Mouse (Mus musculus): ENCODE results near the gene Btaf1.
"Not testable (repeated sequence)": the region's sequence is repeated elsewhere in the genome, so short reads cannot be mapped to it uniquely, and the experiment has no call there.

Gene Btaf1

GRCm38 (mm10) chr19:36922936-36923335, 2.9 kb upstream of the Btaf1 start:
- DNase-seq: no peak

GRCm38 (mm10) chr19:36926553-36927236, 816 bp downstream of the Btaf1 start:
- DNase-seq: no peak

- no peak for DNase-seq
Measured at GRCm38 (mm10) chr19:36927800-36928361, 2.0 kb downstream of the Btaf1 start.

GRCm38 (mm10) chr19:36929816-36930215, 3.9 kb downstream of the Btaf1 start:
- DNase-seq: no peak

- no peak for DNase-seq
Measured at GRCm38 (mm10) chr19:36932097-36932496, 6.2 kb downstream of the Btaf1 start.

GRCm38 (mm10) chr19:36932613-36933012, 6.7 kb downstream of the Btaf1 start:
- DNase-seq: no peak

GRCm38 (mm10) chr19:36936285-36936684, 10.4 kb downstream of the Btaf1 start:
- no peak for DNase-seq

GRCm38 (mm10) chr19:36938008-36938407, 12.1 kb downstream of the Btaf1 start:
- no peak for DNase-seq

- DNase-seq: no peak
Measured at GRCm38 (mm10) chr19:36940064-36940463, 14.2 kb downstream of the Btaf1 start.

- DNase-seq: no peak
Measured at GRCm38 (mm10) chr19:36953637-36954206, 27.8 kb downstream of the Btaf1 start.

- DNase-seq: peak; percentile 14
Measured at GRCm38 (mm10) chr19:36958331-36958730, 32.5 kb downstream of the Btaf1 start.

- no peak for DNase-seq
Measured at GRCm38 (mm10) chr19:36961320-36961719, 35.4 kb downstream of the Btaf1 start.

GRCm38 (mm10) chr19:36962544-36963260, 36.8 kb downstream of the Btaf1 start:
- DNase-seq: not testable (repeated sequence)

GRCm38 (mm10) chr19:37004557-37004956, 78.7 kb downstream of the Btaf1 start:
- DNase-seq: no peak

- DNase-seq: no peak
Measured at GRCm38 (mm10) chr19:37009878-37010281, 84.0 kb downstream of the Btaf1 start.

- DNase-seq: no peak
Measured at GRCm38 (mm10) chr19:37013461-37013860, 87.6 kb downstream of the Btaf1 start.

- DNase-seq: no peak
Measured at GRCm38 (mm10) chr19:37014173-37014939, 88.5 kb downstream of the Btaf1 start.

GRCm38 (mm10) chr19:37016890-37017289, 91.0 kb downstream of the Btaf1 start:
- no peak for DNase-seq

- DNase-seq: peak; percentile 66
Measured at GRCm38 (mm10) chr19:37018411-37018810, 92.5 kb downstream of the Btaf1 start.

GRCm38 (mm10) chr19:37018931-37019330, 93.1 kb downstream of the Btaf1 start:
- DNase-seq: no peak

- no peak for DNase-seq
Measured at GRCm38 (mm10) chr19:37020531-37020930, 94.7 kb downstream of the Btaf1 start.

GRCm38 (mm10) chr19:37020951-37021350, 95.1 kb downstream of the Btaf1 start:
- DNase-seq: no peak

- no peak for DNase-seq
Measured at GRCm38 (mm10) chr19:37022146-37022545, 96.3 kb downstream of the Btaf1 start.

Data from kidney, postnatal 14 days (tissue).